Mouse (Mus musculus) ovary, postnatal 14 days (tissue): ENCODE results near the gene Lta.

ENCODE experiments used
- DNase-seq: peaks from one replicate; pipeline ENCODE4 v3.0.0; 2022; ENCODE audit warnings: low spot score

Gene Lta

DNA sequence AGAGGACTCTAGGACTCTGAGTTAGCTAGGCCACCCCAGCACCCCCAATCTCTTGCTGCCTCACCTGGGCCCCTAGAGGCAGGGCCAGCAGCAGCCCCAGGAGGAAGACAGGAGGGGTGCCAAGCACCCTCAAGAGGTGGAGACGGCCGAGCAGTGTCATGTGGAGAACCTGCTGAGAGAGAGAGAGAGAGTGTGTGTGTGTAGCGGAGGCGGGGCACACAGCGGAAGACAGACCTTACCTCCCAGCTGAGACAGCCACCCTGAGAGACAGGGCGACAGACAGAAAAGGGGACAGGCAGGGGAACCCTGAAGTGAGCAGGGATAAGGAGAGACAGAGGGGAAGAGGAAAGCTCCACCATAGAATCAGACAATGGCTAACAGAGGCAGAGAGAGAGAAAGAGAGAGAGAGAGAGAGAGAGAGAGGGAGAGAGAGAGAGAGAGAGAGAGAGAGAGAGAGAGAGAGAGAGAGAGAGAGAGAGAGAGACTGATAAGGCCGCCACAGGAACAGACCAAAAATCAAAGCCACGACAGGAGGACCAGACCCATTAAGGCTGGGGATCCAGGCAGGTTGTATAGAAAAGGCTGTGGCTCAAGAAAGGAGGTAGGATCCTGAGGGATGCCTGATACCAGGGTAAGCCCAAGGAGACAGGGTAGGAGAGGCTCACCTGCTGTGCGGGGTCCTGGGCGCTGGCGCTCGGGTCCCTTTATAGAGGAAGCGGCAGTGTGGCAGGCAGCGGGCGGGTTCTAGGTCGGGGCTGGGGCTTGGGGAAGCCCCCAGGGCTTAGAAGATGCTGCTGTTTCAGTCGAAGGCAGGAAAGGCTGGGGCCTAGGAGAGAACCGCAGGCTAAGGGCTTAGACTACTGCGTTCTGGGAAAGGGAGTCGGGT, at the start of gene Lta:
TSS of gene Lta (minus strand) at position 858 of the 886 bp plus-strand sequence.
- DNase-seq, result no peak

GRCm38 (mm10) chr17:35254241-35255098, 49.3 kb upstream of the Lta start:
- DNase-seq, result no peak

- DNase-seq, result no peak
Observed at GRCm38 (mm10) chr17:35253293-35254093, 48.3 kb upstream of the Lta start.

- no peak for DNase-seq
Observed at GRCm38 (mm10) chr17:35252619-35253292, 47.6 kb upstream of the Lta start.

GRCm38 (mm10) chr17:35251981-35252380, 46.8 kb upstream of the Lta start:
- no peak for DNase-seq

DNA sequence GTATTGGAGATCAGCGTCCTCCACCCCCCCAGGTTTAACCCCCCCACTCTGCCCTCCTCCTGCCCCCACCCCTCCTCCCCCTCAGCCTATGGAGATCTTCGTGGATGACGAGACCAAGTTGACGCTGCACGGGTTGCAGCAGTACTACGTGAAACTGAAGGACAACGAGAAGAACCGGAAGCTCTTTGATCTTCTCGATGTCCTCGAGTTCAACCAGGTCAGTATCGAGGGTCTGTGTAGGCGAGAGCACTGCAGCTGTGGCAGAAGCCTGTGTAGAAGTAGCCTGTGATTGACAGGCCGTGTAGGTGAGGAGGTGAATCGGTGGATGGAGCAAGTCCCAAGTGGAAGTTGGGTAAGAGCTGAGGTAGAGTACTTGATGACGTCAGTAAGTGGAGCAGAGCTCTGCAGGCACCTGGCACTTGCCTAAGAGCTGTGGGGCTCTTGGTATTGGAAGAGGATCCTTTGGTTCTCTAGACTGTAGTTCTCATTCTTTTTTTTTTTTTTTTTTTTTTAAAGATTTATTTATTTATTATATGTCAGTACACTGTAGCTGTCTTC, 46.1 kb upstream of the Lta start:
- no peak for DNase-seq

DNA sequence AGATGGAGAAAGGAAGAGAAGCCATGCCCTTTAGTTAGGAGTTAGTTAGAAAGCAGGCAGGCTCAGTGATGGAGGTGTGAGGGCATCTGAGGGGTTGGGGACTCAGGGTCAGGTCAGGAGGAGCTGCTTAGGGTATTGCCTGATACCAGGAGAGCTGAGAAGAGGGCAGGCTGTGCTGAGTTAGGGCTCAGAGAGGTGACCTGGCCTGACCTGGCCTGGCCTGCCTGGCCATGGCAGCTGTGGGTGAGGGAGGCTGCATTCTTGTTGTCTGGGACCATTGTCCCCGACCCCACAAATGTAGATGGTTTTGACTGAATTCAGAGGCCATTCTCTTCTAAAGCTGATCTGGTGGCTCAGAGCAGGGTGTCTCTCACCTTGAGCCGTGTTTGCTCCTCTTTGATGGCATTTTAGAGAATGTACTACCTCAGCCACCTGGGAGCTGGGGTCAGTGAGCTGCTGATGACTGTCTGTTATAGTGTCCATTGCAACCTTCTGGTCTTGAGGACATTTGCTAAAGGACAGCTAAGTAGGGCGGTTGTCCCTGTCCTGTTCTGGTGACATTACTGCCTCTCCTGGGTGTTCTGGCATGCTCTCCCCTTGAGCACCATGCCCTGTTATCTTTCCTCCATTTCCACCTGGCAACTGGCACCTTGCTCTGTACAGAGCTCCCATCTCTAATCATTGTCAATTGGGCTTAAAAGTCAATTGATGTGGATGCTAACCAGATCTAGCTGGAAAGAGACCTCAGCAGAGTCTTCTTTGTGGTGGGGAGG, 45.4 kb upstream of the Lta start:
- DNase-seq, result no peak

DNA sequence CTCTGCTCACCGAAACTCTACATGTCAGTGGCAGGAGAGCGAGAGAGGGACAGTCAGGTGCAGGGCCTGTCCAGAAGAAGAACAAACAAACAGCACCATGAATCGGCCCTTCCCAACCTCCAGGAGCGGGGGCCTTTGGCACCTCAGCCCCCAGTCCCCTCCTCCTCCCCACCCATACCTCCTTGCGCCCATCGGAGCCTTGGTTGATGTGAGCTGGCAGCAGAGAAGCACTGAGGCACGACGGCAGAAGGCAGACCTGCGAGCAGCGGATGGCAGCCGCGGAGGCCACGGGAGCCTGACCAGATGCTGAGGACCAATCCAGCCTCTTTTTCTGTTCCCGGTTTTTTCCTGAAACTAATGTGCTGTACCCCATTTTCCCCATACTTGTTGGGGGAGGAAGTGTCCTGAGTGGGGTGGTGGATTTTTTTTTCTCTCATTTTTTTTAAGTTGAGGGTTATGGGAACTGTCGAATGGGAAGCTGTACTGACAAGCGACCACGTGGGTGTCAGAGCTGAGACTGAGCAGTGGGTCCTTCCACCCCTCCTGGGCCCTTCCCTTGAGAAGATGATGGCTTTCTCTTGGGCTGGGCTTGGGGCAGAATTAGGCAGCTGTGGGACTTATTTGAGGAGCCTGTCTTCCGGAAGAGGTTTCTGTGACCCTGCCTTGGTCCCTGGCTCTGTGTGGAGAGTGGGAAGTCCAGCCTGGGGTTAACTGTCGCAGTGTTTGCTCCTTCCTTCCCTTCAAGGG, 44.5 kb upstream of the Lta start:
- no peak for DNase-seq

DNA sequence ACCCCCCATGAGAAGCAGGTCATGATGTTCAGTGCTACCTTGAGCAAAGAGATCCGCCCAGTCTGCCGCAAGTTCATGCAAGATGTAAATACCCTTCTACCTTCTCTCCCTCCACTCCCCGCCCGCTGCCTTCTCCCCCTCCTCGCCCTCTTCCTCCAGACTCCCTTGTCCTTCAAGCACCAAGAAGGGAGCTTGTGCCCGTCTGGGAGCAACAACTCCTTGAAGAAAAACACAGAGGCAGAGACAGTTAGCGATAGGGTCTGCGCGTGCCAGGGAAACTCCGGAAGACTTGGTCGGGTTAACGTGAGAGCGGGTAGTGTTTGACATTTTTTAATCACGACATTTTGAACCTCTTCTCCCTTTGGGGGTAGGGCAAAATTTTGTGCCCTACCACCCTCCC, 43.8 kb upstream of the Lta start:
- DNase-seq, result no peak

GRCm38 (mm10) chr17:35247144-35247543, 42.0 kb upstream of the Lta start:
- no peak for DNase-seq

DNA sequence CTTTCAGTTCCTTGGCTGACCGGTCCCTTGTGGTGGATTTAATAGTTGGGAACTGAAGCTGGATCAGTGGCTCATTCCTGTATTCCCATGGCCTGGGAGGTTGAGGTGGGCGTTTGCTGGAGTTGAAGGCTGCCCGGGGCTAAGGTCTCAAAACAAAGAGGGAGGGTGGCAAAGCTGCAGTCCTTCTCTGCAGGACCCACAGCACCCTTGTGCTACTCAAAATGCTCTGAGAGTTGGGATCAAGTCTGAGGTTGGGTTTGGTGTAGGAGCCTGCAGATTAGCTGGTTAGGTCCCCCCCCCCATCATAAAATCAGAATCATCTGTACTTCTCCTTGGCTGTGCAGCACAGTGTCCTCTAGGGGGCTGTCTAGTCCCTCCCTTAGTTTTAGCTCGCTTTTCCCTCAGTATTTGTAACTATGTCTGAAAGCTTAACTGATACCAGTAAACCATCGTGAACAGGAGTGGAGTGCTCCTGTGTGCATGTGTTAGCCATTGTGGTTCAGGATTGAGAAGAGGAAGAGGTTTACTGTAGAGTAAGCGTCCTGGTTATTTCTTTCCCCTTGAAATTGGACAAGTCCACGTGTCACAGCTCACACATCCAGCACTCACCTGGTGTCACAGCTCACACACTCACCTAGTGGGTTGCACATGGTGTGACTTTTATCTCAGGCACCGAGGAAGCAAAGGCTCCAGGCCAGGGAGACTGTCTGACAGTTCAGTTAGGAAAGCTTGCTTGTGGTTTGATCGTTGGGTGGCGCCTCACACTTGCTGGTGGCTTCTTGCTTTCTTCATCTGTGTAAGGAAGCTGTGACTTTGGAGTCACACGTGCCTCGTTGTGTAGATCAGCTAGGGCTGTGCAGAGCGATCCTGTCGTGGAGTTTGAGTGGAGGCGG, 40.8 kb upstream of the Lta start:
- no peak for DNase-seq

- DNase-seq, result no peak
Observed at GRCm38 (mm10) chr17:35244999-35245398, 39.8 kb upstream of the Lta start.

- DNase-seq, result no peak
Observed at GRCm38 (mm10) chr17:35243086-35243485, 37.9 kb upstream of the Lta start.

DNA sequence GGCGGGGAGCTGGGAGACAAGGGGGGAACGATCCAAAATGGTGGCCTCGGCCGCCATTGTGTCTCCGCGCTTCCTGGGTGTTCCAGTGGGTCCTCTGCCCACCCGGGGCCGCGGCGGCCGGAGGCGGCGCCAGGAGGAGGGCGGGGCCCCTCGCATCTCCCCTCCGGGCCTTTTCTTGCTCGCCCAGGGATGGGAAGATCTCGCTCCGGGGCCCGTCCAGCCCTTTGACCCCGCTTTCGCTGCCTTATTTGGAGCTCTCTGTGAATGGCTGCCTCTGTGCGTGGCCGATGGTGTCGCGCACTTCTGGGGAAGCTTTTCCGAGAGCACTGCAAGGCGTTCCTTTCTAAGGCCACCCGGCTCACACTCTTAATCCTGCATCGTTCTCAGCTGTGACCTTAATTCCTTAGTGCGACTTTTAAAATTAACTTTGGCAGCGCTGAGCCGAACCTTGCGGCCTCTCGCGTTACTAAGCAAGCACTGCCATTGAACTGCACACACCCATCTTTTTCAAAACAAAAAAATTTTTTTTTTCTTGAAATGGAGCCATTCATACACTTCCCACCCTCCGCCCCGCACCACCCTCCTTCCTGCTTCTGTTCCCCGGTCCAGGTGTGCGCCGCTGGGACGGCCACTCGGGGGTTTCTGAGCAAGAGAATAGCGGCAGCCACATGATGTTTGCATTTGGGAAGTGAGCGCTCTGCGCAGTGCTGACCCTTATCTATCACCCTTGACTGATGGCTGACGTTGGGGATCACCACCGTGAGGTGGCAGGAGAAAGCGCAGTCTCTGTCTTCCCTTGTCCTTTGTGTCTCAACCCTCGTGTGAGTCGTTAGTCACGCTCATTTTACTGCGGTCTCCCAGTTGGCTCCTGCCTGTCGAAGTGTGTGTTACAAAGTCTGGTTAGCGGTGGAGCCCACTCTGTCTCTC, 37.1 kb upstream of the Lta start:
- DNase-seq, result no peak

DNA sequence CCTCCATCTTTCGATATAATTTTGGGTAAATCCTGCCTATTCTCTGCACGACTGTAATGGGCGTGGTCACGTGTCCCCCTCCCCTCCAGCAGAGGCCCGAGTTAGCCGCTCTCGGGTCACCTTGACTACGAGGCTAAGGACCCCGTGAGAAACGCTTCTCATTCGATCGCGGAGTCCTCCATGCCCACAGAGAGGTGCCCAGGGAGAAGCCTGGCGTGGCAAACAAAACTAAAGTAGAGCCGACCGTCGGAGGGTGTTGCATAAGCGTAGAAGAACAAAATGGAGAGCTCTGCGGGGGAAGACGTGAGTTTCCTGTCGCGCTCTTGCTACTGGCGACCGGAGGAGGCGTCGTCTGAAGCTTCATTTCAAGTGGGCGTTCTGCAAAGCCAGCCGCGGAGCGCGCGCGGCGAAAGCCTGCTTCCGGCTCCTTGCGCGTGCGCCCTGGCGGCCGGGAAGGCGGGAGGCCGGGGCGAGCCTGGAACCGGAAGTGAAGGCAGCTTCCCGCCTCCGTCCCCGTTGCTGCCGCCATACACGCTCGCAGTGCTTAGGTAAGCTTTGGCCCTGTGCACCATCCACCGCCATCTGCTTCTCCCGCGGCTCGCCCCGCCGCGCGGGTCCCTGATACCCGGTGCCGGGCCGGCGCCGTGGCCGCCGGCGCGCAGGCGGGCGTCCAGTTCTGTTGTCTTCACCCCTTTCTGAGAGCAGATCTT, 36.3 kb upstream of the Lta start, which contains the start of gene Ddx39b:
TSS of gene Ddx39b (plus strand) at position 442 of the 710 bp plus-strand sequence.
- DNase-seq, result peak; percentile 93

GRCm38 (mm10) chr17:35240384-35241304, 35.5 kb upstream of the Lta start:
- no peak for DNase-seq
